Mouse (Mus musculus) forebrain, embryonic 10.5 days (tissue): ENCODE results near the gene Clmp. TPM values are rescaled to one million over a fixed set of nuclear protein-coding genes. Genes with fewer than 3 reads are reported as not detected.
A peak's percentile ranks its signal among the peaks of the same experiment; 100 is the strongest.
"Not testable (repeated sequence)": the region's sequence is repeated elsewhere in the genome, so short reads cannot be mapped to it uniquely, and the experiment has no call there.

ENCODE experiments used
- DNase-seq: peaks from one replicate; pipeline ENCODE4 v3.0.0-alpha.2; 2017; ENCODE audit warnings: low spot score; ENCODE audit errors: extremely low spot score
- H3K27ac ChIP-seq: fragments of 300-500 bp; sonication (generic); 2 replicates; pipeline ENCODE4 v1.5.1; 2016; ENCODE audit warnings: mild to moderate bottlenecking
- H3K27me3 ChIP-seq: fragments of 300-500 bp; sonication (generic); 2 replicates; pipeline ENCODE4 v1.6.1; 2016; ENCODE audit warnings: mild to moderate bottlenecking; ENCODE audit not compliant: poor library complexity, severe bottlenecking
- H3K36me3 ChIP-seq: fragments of 300-500 bp; sonication (generic); replicated peaks from 2 replicates; pipeline ENCODE4 v1.6.1; 2016; ENCODE audit warnings: mild to moderate bottlenecking, moderate library complexity
- H3K4me1 ChIP-seq: fragments of 300-500 bp; sonication (generic); 2 replicates; pipeline ENCODE4 v1.6.1; 2016
- H3K4me3 ChIP-seq: fragments of 300-500 bp; sonication (generic); 2 replicates; pipeline ENCODE4 v1.5.1; 2016; ENCODE audit warnings: mild to moderate bottlenecking, moderate library complexity
- H3K9me3 ChIP-seq: fragments of 300-500 bp; sonication (generic); 2 replicates; pipeline ENCODE4 v1.6.1; 2016; ENCODE audit warnings: mild to moderate bottlenecking, moderate library complexity
- WGBS: fragments of 180-500 bp; shearing (Covaris S2); methylation state at CpG from one replicate; pipeline ENCODE4 v1.1.7; 2016; 5-methylcytosine and 5-hydroxymethylcytosine counted together
- polyA plus RNA-seq: library from polyadenylated mRNA; unstranded; fragments of >200 nt; fragmentation: Nextera tagmentation; extraction: Ambion mirVana; gene quantifications from 2 replicates; pipeline ENCODE4 v1.2.1, GENCODE M21; 2016

The Clmp gene
- polyA plus RNA-seq, 1 experiment from 2014 or later = 15.4 TPM

DNA sequence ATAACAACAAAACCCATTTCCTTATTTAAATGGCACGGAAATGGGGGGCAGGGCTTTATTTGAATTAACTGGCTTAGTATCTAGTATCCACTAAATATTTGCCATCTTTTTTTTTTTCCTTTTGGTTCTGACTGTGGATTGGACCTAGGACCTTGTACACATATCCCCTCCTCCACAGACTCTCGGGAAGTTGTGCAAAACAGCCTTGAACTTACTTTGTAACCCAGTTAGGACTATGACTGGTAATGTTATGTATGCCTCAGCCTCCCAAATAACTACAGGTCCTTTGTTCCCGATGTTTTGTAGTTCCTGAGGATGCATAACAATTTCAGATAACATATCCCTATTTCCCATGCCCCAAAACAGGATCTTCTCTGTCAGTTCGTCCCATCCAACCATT is 88.1 kb downstream of the Clmp start:
- Histone ChIP-seq H3K27me3 (no peaks in the 10 kb centered on the region), H3K4me1 (peaks cover 10% of the 10 kb centered on the region), H3K9me3 (no peaks in the 10 kb centered on the region), H3K36me3 (peaks cover 12% of the 10 kb centered on the region), H3K4me3 (no peak overlapping the region), H3K27ac (no peak overlapping the region)
- WGBS = 90% methylated on average over 4 of the region's 4 CpGs
- DNase-seq = no peak

DNA sequence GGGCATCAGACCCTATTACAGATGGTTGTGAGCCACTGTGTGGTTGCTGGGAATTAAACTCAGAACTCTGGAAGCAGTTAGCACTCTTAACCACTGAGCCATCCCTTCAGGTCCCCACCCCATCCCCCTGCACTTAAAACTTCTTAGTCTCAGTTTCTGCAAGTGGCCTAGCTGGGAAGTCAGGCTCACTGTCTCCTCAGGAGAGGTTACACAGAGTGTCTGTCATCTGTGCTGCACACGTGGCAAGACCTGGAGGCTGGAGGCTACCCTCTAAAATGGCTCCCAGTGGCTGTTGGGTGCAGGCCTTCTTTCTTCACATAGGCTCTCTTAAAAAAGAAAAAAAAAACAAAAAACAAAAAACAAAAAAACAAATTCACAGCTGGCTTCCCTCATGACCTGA is 90.3 kb downstream of the Clmp start:
- DNase-seq = no peak
- WGBS = 64% methylated on average over 1 of the region's 1 CpGs
- no peaks in the 10 kb centered on the region for H3K27me3 ChIP-seq
- no peak overlapping the region for H3K4me3 ChIP-seq
- no peaks in the 10 kb centered on the region for H3K9me3 ChIP-seq
- H3K27ac ChIP-seq = no peak overlapping the region
- H3K36me3 ChIP-seq = peaks cover 16% of the 10 kb centered on the region
- peaks cover 2% of the 10 kb centered on the region; the same call in 1 of the 2 replicates for H3K4me1 ChIP-seq

DNA sequence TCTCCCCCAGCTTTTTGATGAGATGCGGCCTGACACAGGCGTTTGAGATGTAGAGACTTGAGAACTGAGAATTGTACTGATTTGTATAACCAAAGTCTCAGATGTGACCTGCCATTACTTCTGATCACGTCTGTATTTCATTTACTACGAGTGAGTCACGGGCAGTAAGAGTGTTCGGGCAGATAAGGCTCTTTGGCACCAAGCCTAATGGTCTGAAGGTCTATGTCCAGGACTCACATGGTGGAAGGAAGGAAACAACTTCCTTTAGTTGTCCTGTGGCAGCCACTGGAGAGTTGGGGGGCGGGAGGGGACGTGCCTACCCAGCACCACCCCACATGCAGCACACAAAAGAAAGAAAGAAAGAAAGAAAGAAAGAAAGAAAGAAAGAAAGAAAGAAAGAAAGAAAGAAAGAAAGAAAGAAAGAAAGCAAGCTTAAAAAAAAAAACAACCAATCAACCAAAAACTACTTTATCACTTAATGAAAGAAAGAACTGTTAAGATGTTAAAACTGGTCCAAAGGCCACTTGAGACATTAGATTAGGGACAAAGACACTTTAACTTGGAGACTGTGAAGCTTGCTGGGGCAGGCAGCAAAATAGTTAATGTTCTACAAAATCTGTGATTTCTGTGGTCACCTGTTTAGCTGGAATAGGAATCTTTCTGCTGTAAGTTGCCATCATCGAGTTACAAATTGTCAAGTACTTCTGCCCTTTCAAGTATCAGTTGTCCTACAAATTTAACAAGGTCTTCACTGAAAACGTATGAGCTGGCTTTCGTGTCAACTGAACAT is 90.9 kb downstream of the Clmp start:
- H3K4me1 ChIP-seq = peaks cover 4% of the 10 kb centered on the region; the same call in 1 of the 2 replicates
- peaks cover 3% of the 10 kb centered on the region; the same call in 1 of the 2 replicates for H3K27me3 ChIP-seq
- H3K27ac ChIP-seq = no peak overlapping the region
- peaks cover 20% of the 10 kb centered on the region for H3K36me3 ChIP-seq
- H3K9me3 ChIP-seq = peaks cover 3% of the 10 kb centered on the region; the same call in 1 of the 2 replicates
- no peak for DNase-seq
- WGBS = 86% methylated on average over 11 of the region's 11 CpGs
- H3K4me3 ChIP-seq = no peak overlapping the region

DNA sequence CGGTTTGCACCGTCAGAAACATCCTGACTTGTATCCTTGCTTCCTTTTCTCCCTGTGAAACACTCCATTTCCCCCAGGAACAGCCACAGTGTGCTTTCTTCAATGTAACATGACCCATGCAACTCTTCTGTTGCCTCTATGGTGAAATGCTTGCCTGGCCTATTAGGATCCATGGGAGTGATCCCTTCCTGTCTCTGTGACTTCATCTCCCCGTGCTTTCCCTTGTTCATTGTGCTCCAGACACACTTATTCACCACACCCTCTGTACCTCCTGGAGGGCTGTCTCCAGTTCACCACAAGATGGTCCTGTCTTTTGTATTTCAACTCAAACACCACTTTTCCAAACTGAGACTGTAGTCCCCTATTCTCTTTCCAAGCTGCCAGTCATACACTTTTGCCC is 94.3 kb downstream of the Clmp start:
- peaks cover 4% of the 10 kb centered on the region; the same call in 1 of the 2 replicates for H3K9me3 ChIP-seq
- DNase-seq = no peak
- peaks cover 19% of the 10 kb centered on the region; the same call in 1 of the 2 replicates for H3K27me3 ChIP-seq
- no peak overlapping the region for H3K27ac ChIP-seq
- 73% methylated on average over 3 of the region's 3 CpGs for WGBS
- H3K4me3 ChIP-seq = no peak overlapping the region
- peaks cover 17% of the 10 kb centered on the region; the same call in 1 of the 2 replicates for H3K36me3 ChIP-seq
- H3K4me1 ChIP-seq = peaks cover 37% of the 10 kb centered on the region

DNA sequence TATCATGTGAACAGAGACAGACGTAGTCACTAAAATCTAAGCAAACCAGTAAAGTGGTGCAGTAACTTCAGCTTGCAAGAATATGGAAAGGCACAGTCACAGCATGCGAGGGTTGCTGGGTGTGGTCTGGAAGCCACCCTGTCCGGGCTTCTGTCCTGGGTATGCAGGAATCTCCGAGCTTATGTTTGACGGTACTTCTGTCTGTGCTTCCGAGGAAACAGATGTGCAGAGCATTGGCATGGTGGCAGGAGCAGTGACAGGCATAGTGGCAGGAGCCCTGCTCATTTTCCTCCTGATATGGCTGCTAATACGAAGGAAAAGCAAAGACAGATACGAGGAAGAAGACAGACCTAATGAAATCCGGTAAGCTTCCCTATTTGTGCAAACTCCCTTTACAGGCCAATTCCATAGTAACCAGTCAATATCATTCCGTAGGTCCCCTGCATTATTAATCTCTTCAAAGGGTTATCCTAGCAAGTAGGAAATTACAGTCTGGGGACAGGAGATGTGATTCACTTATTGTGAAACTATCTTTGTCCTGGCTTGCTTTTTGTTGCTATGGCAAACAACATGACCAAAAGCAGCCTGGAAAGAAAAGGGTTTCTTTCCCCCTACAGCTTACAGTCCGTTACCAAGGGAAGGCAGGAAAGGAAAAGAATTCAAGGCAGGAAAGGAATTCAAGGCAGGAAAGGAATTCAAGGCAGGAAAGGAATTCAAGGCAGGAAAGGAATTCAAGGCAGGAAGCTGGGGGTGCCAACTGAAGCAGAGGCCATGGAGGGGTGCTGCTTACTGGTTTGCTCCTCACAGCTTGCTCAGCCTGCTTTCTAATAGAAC is 95.3 kb downstream of the Clmp start:
- 87% methylated on average over 11 of the region's 11 CpGs for WGBS
- H3K27ac ChIP-seq = 0 out of 2 replicates have a peak overlapping the region, but pooled peaks have one; percentile 13

DNA sequence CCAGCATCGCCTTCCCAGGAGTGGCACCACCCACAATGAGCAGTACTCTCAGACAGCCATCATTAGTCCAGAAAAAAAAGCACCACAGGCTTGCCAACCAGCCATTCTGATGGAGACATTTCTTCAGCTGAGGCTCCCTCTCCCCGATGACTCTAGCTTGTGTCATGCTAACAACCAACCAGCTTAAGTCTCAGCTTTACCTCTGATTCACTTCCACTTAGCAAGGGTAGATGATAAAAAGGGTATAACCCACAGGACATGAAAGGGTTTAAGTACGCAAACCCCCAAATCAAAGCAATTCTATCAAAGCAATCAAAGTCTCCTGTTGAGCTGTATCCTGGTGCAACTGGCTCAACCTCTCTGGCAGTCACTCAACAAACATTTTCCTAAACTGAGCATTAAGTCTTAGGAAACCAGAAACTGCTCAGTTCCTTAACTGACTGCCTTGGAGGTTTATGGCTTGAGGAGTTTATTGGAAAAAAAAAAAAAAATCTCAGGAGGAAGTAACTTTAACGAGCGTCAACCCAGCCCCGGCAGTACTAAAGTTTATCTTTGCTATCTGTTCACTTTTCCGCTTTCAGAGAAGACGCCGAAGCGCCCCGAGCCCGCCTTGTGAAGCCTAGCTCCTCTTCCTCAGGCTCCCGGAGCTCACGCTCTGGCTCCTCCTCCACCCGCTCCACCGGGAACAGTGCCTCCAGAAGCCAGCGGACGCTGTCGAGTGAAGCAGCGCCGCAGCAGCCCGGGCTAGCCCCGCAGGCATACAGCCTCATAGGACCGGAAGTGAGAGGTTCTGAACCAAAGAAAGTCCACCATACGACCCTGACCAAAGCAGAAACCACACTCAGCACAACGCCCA is 96.2 kb downstream of the Clmp start:
- Histone ChIP-seq H3K36me3 (peaks cover 17% of the 10 kb centered on the region; the same call in 1 of the 2 replicates), H3K4me3 (peak overlapping the region; percentile 35), H3K9me3 (peaks cover 4% of the 10 kb centered on the region; the same call in 1 of the 2 replicates), H3K4me1 (peaks cover 45% of the 10 kb centered on the region), H3K27me3 (peaks cover 19% of the 10 kb centered on the region; the same call in 1 of the 2 replicates), H3K27ac (peak overlapping the region; percentile 74)
- no peak for DNase-seq
- WGBS = 43% methylated on average over 26 of the region's 26 CpGs

More for the DNA sequence above, 95.3 kb downstream of the Clmp start:
- H3K36me3 ChIP-seq = peaks cover 17% of the 10 kb centered on the region; the same call in 1 of the 2 replicates
- H3K27me3 ChIP-seq = peaks cover 19% of the 10 kb centered on the region; the same call in 1 of the 2 replicates
- no peak overlapping the region for H3K4me3 ChIP-seq
- DNase-seq = no peak
- peaks cover 45% of the 10 kb centered on the region for H3K4me1 ChIP-seq
- H3K9me3 ChIP-seq = peaks cover 4% of the 10 kb centered on the region; the same call in 1 of the 2 replicates

DNA sequence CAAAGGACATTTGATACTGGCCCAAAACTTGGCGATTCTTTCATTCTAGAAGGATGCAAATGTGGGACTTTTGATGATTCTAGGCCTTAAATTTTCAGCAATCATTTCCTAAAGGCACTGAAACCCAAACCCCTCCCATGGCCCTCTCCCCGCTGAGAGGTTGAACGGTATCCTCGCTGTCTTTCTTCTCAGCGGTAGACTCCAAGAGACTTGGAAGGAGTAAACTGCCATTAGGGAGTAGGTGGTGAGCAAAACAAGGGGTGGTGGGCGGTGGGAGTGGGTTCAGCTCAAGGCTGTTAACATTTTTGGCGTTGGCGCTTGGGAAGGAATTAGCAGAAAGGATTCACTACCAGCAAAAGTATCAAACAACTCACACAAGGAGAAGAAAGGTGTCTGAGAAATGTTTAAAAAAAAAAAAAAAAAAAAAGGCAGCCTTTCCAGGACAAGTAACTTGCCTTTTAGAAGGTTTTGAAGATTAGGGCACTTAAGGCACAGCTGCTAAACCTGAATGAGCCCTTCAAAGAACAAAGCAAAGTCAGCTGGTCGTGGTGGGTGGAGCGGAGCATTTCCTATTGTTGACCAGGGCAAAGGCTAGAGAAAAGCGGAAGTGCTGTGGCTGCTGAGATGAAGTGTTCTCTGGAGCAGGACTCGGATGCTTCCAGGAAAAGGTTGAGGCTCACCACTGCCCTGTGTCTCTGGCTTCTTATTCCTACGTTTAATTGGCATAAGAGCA is 98.0 kb downstream of the Clmp start:
- Histone ChIP-seq H3K27ac (peak overlapping the region; percentile 80), H3K9me3 (peaks cover 4% of the 10 kb centered on the region; the same call in 1 of the 2 replicates), H3K4me3 (peak overlapping the region; percentile 31), H3K36me3 (peaks cover 17% of the 10 kb centered on the region; the same call in 1 of the 2 replicates), H3K27me3 (peaks cover 19% of the 10 kb centered on the region; the same call in 1 of the 2 replicates), H3K4me1 (peaks cover 45% of the 10 kb centered on the region)
- DNase-seq = peak; percentile 63
- 5% methylated on average over 13 of the region's 13 CpGs for WGBS

DNA sequence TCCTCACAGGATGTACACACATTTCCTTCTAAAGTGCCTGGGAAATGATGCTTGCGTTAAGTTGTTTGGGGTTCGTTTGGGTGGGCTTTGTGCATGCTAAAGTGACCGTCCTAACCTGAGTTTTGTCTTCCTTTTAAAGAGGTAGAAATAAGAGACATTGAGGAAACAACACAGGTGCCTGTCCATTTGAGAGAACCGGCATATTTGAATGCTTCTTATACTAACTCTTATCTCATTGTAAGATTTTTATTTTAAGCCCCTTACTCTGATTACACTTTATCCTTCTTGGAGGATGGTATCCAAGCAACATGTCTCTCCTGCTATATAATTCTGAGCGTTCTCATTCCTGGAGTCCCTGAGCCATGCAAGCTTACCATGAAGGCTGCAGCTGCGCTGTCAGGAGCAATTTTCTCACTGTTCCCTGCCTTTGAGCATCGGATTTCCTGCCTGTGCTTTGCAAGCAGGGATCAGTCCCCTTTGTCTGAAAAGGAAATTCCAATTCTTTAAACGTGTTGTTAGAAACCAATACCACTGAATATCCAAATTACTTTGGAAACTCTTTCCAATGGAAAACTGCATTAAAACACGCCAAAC is 98.7 kb downstream of the Clmp start:
- Histone ChIP-seq H3K27me3 (peaks cover 19% of the 10 kb centered on the region; the same call in 1 of the 2 replicates), H3K4me1 (peaks cover 45% of the 10 kb centered on the region), H3K36me3 (peaks cover 17% of the 10 kb centered on the region; the same call in 1 of the 2 replicates), H3K9me3 (peaks cover 4% of the 10 kb centered on the region; the same call in 1 of the 2 replicates), H3K27ac (peak overlapping the region; percentile 80), H3K4me3 (peak overlapping the region; percentile 31)
- DNase-seq = peak; percentile 36
- 5% methylated on average over 9 of the region's 9 CpGs for WGBS

DNA sequence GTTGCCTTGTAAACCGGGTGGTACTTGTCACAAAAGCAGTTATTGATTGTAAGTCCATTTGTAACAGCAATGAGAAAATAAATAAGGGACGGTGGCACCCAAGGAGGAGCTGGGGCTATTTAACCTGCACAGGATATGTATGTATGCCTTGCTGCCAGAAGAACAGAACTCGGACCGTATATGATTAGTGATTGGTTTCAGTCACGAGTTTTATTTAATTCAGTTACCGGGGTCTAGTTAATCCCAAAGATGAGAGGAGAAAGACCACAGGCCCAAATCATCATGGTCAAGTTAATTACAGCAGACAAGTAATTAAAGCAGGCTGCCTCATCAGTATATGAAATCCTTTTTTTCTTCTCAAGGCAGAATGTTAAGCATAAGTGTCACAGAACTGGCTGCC is 99.7 kb downstream of the Clmp start:
- Histone ChIP-seq H3K27me3 (peaks cover 19% of the 10 kb centered on the region; the same call in 1 of the 2 replicates), H3K9me3 (peaks cover 4% of the 10 kb centered on the region; the same call in 1 of the 2 replicates), H3K36me3 (peaks cover 12% of the 10 kb centered on the region; the same call in 1 of the 2 replicates), H3K27ac (peak overlapping the region; percentile 40; the same call in 1 of the 2 replicates), H3K4me1 (peaks cover 45% of the 10 kb centered on the region), H3K4me3 (no peak overlapping the region)
- WGBS = 71% methylated on average over 6 of the region's 6 CpGs
- DNase-seq = no peak

DNA sequence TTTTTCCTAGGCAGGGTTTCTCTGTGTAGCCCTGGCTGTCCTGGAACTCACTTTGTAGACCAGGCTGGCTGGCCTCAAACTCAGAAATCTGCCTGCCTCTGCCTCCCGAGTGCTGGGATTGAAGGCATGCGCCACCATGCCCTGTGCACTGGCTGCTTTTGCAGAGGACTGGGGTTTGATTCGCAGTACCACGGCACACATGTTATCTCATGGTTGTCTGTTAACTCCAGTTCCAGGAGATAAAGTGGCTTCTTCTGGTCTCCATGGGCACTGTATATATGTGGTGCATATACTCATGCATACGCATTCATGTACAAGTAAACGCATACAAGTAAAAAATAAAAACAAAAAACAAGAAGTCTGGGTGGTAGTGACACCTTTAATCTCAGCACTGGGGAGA is 101.1 kb downstream of the Clmp start:
- not testable (repeated sequence) for H3K36me3 ChIP-seq, H3K4me3 ChIP-seq, H3K27ac ChIP-seq, DNase-seq, H3K9me3 ChIP-seq
- Histone ChIP-seq H3K27me3 (peaks cover 14% of the 10 kb centered on the region; the same call in 1 of the 2 replicates), H3K4me1 (peaks cover 39% of the 10 kb centered on the region)
- WGBS = 96% methylated on average over 6 of the region's 6 CpGs
